Mouse (Mus musculus) heart, postnatal 36 days (tissue): ENCODE measurements around the gene Sfpq. TPM values are rescaled to one million over a fixed set of nuclear protein-coding genes. Genes with fewer than 3 reads are reported as not detected.
A peak's percentile ranks its signal among the peaks of the same experiment; 100 is the strongest.

Source experiments
- DNase-seq, 2 experiments: peaks; one replicate each; pipeline ENCODE4 v3.0.0; 2021 to 2022
- intact Hi-C: fragments of 180-260 bp; cut with DNase I; formaldehyde crosslinking; loops from one replicate; pipeline ENCODE4 v1.15.1; 2025
- total RNA-seq, 2 experiments: library from RNA; stranded (reverse); gene quantifications; 2 replicates each; pipeline ENCODE4 v1.2.3; 2021

Gene Sfpq
- total RNA-seq, 2 experiments from 2014 or later, result 72.2 to 78.2 TPM

DNA sequence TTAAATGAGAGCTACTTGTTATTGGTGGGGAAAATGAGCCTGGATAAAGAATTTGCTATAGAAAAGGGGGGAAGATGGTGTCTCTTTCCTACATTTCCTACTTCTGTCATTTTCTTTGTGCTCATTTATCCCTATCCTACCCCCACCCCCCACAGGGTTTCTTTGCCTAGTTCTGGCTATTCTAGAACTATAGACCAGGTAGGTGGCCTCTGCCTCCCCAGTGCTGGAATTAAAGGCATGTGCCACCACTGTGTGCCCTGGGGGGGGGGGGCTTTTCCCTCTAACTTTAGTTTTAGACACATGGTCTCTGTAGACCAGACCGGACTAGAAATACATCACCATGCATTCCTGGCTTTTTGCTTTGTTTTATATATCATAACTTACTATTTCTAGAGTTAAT, 3.1 kb downstream of the Sfpq start:
- no peak for DNase-seq

DNA sequence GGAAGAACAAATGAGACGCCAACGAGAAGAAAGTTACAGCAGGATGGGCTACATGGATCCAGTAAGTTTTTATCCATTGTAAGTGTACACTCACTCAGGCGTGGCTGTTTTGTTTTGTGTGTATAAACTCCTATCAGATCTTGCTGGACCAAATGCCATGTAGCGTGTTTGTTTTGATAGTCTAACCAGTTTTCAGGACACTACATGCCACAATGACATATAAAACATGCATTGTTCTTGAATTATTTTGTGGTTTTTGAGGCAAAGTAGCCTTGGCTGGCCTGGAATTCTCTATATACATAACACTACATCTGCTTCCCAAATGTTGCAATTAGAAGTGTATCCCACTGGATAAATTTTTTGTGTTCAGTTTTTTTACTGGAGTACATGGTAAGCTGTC, 5.7 kb downstream of the Sfpq start:
- intact Hi-C loops, result loop anchor here (5.0 to 10.0 kb wide), 3 partner anchors 50 to 275 kb away; partner anchors contain the start of genes AU040320, Ncdn, Smim12 and Zmym6
- DNase-seq, result no peak

More for the DNA sequence above, 3.1 kb downstream of the Sfpq start:
- intact Hi-C loops, result loop anchor here (5.0 to 10.0 kb wide), 2 partner anchors 38 to 221 kb away; partner anchors contain the start of genes Smim12 and Zmym1

DNA sequence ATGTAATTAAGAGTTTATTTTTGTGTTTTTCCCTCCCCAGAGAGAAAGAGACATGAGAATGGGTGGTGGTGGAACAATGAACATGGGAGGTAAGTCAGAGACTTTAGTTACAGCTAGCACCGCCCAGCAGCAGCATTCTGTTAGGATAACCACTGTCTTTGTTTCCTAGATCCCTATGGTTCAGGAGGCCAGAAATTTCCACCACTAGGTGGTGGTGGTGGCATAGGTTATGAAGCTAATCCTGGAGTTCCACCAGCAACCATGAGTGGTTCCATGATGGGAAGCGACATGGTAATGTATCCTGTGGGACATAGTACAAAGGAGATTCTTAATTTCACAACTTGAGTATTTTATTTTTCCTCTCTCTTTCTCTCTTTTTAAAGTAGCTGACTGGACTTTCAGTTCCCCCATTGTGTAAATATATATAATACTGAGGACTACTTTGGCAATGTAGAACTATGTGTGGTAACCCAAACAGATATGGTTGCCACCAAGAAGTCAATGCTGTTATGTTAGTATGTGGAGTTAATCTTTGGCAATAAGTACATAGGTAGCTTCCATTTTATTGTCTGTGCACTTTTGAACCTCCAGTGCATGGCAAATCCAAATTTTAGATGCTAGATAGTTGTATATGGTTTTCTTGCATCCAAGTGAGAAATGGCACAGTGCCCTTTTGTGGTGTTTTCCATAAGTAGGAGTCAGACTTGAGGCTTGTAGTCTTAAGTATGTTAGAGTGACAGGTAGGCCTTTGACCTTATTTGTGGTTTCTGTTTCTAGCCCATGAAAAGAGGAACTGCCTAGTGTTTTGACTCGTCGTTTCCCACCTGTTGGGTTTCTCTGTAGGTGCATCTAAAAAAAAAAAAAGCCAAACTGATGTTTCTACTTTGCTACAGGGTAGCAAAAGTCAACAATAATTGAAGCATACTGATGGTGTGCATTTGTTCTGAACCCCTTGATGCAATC, 6.4 kb downstream of the Sfpq start:
- intact Hi-C loops, result loop anchor here (5.0 to 10.0 kb wide), 3 partner anchors 50 to 275 kb away; partner anchors contain the start of genes AU040320, Ncdn, Smim12 and Zmym6
- peak in 1 of 2 experiments; percentile 23 for DNase-seq

DNA sequence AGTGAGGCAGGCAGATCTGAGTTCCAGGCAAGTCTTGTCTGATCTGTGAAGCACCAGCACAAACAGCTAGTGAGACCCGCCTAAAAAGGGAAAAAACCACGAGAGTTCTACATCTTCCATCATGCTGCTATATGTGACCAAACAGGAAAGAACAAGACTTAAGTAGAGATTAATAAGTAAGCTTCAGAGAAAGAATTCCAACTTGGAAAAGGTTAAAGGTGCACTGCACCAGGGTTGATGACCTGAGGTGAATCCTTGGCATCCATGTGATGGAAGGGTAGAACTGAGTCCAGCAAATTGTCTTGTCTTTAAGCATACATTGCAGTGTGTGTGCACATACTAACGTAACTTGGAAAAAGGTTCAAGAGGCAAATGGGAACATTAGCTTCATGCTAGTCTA, 16.0 kb downstream of the Sfpq start:
- DNase-seq, result no peak
- intact Hi-C loops, result no loop called here

DNA sequence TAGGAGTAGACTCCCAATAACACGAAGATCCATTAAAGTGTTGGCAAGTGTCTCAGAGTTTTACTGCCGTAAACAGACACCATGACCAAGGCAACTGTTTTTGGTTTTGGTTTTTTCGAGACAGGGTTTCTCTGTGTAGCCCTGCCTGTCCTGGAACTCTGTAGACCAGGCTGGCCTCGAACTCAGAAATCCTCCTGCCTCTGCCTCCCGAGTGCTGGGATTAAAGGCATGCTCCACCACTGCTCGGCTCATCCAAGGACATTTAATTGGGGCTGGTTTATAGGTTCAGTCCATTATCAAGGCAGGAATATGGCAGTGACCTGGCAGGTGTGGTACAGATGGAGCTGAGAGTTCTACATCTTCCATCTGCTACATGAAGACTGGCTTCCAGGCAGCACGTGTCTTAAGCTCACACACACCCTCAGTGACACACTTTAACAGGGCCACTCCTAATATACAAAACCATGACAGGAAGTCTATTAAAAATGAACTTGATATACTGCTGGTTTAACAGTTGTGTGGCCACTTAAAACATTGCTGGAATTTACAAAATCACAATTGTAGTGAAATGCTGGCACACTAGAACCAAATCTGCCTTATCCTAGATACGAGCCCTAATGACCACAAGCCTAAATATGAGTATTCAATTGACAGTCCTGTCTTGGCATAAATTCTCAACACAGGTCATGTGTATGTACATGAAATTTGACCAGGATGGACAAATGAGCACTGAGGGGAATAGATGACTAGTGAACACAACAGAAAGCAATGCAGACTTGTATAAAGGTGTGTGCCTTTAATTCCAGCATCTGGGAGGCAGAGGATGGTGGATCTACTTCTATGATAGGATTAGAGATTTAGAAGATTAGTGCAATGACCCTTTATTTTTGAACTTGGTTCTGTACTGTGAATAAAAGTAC, 17.0 kb downstream of the Sfpq start:
- intact Hi-C loops, result no loop called here
- no peak for DNase-seq

DNA sequence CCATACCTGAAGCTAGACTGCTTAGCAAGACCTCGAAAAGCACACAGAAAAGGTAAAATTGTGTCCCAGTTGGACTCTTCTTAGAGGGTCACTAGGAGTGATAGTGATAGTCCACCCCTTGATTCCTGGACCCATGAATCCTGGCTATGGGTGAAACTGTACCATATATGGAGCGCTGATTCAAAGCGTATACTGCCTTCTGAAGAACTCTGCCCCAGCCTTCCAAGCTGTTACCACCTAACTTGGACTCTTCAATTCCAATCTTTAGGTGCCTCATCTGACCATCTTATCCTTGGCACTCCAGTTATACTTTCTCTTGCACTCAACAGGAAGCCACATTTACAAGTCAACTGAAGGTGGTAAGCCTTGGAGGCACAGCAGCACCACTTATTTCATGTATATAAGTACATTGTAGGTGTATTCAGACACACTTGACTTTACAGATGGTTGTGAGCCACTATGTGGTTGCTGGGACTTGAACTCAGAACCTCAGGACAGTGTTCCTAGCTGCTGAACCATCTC, 17.8 kb downstream of the Sfpq start:
- intact Hi-C loops, result no loop called here
- DNase-seq, result no peak

DNA sequence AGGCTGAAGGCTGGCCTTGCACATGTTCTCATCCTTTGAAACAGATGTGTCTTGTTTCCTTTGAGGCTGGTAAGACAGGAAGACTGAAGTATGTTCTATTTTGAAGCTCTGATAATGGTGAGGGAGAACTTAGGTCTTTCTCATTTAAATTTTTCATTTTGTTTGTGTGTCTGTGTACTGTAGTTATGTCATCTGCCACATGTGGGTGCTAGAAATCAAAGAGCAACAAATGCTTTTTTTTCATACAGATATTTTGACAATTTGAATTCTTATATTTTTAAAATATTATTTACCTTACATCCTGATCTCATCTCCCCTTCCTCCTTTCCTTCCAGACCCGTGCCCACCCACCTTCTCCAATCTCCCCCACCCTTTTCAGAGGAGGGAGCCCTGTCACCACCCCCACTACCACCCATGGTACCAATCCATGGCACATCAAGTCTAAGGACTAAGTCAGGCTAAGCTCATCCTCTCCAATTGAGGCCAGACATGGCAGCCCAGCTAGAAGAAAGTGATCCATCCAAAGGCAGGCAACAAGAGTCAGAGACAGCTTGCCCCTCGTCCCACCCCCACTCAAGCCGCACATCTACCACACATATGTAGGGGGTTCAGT, 18.9 kb downstream of the Sfpq start:
- intact Hi-C loops, result no loop called here
- DNase-seq, result no peak

DNA sequence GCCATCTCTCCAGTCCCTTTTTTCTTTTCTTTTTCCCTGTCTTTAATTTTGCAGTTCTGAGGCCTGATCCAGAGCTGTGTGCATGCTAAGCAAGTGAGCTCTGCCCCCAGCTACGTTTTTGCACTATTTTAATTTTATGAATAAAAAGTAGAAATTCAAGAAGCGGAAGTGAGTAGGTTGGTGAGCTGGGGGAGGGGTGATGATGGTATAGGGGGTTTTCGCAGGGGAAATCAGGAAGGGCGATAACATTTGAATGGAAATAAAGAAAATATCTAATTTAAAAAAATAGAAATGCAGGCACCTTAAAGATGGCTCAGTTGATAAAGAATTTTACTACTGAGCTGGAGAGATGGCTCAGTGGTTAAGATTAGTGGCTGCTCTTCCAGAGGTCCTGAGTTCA, 22.4 kb downstream of the Sfpq start:
- no peak for DNase-seq

DNA sequence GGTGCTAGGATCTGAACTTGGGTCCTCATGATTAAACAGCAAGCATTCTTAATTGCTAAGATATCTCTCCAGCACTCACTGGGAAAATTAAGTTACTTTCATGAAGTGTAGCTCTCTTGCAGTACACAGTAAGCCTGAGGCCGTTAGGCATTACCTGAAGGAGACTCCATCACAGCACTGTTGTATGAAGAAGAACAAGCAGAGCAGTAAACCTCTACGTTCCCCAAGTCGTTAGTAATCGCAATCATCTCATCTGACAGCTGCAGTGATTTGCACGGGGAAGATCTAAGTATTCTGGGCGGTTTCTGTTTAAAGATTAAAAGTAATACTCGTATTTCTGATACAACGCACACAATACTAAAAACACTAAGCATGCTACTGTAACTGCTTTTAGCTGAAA, 30.0 kb downstream of the Sfpq start:
- no peak for DNase-seq
- intact Hi-C loops, result no loop called here

More for the DNA sequence above, 22.4 kb downstream of the Sfpq start:
- intact Hi-C loops, result no loop called here

DNA sequence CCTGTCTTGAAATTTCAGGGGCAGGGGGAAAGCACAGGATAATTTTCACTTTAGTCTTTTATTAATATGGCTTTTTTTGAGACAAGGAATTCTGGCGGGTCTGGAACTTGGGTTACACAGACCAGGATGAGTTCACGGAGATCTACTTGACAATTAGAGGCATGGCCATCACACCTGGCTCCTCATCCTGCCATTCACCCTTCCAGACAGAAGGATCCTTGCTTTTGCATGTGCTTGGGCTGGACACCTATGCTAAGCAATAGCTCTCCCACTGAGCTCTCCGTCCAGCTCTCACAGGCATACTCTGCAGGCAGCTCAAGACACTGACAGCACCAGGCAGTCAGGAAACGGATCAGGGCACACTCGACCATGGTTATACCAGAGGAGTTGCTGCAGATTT, 31.9 kb downstream of the Sfpq start:
- DNase-seq, result no peak
- intact Hi-C loops, result no loop called here

DNA sequence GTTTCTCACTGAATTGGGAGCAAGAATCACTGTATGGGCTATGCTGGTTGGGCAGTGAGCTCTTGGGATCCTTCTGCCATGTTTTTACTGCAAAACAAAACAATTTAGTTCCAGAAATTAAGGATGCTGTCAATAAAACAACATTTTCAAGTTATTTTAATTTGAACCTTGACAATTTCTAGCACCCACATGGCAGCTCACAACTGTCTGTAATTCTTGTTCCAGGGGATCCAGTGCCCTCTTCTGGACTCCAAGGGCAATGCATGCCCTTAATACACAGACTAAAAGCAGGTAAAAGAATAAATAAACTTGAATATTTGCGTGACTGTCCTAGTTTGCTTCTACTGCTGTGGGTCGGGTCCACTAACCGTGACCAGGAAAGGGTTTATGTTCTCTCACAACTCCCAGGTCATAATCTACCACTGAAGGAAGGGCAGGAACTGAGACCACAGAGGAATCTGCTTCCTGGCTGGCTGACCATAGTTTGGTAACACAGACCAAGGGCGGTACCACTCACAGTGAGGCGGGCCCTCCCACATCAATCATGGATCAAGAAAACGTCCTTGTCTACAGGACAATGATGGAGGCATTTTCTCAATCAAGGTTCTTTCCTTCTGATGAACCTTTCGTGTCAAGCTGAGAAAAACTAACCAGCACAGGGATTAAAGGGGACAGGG, 33.5 kb downstream of the Sfpq start:
- intact Hi-C loops, result no loop called here
- DNase-seq, result no peak

DNA sequence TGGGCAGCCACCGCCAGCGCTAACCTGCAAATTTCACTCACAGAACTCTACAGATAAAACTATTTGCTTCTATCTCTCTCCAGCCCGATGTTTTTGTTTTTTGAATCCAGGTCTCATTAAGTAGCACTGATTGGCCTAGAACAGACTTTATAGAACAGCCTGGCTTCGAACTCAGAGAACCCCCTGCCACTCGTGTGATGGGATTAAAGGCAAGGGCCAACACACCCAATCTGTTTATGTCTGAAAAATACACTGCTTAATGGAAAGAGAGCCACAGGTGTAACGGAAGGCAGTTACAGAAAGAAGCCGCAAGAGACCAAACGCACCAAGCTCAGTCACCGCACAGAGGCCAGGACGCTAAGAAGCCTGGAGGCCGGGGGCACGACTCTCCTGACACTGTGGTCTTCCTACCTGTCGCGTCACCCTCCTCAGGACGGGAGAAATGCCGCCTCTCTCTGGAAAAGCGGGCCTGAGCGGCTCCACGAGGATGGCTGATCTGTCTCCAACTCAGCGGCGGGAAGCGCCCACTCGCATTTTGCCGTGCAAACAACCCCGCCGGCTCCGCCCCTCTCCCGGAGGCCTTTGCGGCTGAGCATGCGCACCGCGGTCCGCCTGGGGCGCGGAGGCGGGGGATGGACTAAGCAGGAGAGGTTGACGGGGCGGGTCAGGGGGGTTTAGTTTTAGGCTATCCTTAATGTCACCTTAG, 39.6 kb downstream of the Sfpq start, which contains the start of gene Zmym1:
Gene Zmym1, minus strand, starts transcription at position 568 of the 706 bp plus-strand sequence.
- intact Hi-C loops, result loop anchor here (5.0 kb wide), 1 partner anchor 38 kb away; the partner anchor contains the start of gene Sfpq
- peak; percentile 92 for DNase-seq

DNA sequence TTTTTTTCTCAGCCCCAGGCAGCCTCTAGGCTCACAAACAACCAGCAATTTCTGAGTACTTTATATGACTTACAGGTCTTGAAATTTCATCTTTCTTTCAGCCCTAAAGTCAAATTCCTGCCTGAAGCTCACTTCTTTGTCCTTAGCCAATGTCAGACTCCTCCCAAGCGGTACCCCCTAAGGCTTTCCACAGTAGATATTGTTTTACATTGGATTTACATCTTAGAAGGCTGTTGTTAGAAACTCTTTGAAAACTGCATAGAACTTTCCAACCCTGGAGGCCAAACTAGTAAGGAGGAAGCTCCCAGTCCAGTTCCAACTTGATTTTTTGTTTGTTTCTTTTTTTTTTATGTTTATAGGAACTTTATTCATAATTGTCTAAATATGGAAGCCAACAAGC, 42.9 kb downstream of the Sfpq start:
- intact Hi-C loops, result loop anchor here (5.0 kb wide), 1 partner anchor 42 kb away; the partner anchor contains the start of gene Sfpq
- no peak for DNase-seq

DNA sequence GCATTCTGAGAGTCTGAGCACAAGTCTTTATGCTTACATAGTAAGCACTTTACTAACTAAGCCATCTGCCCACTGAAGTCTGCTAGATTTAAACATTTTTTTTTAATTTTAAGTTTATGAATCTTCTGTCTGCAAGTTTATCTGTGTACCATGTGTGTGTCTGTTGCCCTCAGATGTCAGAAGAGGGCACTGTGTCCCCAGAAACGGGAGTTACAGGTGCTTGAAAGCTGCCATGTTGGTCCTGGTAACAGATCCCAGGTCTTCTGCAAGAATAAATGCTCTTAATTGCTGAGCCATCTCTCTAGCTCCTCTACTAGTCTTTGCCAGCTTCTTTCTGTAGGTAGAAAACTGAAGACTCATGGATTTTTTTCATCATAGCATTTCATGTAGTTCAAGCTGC, 53.8 kb downstream of the Sfpq start:
- no peak for DNase-seq
- intact Hi-C loops, result loop anchor here (5.0 kb wide), 2 partner anchors 48 to 167 kb away; partner anchors contain the start of gene Smim12

DNA sequence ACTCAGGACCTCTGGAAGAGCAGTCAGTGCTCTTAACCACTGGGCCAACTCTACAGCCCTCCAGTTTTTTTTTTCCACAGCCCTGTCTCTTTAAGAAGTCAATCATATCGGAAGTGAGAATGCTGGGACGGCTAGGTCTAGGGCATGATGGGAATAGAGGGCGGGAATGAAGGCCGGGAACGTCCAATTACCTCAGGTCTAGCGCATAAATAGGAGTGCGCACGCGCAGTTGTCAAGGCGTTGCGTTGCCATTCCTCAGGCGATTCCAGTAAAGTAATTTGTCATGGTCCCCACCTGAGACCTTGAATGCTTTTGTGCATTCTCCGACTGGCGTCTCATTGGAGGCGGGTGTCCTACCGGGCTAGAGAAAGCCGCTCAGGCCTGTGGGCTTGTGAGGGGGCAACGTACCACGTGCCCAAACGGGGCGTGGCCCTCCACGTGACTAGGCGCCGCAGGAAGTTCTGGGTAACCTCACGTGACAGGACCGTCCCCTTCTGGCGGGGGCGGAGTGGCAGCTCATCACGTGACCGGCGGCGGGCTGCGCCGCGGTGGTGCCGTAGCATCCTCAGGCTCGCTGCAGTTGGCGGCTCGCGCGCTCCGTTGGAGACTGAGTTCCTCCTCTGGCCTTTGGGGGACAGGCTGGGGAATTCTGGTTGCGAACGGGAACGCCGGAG, 55.9 kb downstream of the Sfpq start, which contains the start of gene Zmym6:
Gene Zmym6, plus strand, starts transcription at position 509 of the 674 bp plus-strand sequence.
- intact Hi-C loops, result loop anchor here (2.0 to 5.0 kb wide), 3 partner anchors 50 to 165 kb away; partner anchors contain the start of genes Smim12 and Zmym4
- peak; percentile 95 to 97 for DNase-seq

DNA sequence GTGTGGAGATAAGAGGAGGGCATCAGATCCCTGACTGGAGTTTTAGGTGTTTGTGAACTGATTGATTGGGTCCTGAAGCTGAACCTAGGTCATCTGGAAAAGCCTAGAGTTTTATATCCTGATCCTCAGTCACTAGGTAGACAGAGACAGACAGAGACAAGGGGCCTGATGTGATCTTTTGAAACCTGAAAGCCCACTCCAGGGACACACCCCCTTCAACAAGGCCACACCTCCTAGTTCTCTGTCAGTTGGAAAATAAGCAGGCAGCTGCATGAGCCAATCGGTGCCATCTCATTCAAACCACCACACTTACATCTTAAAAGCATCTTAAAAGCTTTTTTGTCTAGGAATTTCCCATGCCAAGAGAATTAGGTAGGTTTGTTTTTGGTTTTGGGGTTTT, 59.7 kb downstream of the Sfpq start:
- intact Hi-C loops, result no loop called here
- no peak for DNase-seq

DNA sequence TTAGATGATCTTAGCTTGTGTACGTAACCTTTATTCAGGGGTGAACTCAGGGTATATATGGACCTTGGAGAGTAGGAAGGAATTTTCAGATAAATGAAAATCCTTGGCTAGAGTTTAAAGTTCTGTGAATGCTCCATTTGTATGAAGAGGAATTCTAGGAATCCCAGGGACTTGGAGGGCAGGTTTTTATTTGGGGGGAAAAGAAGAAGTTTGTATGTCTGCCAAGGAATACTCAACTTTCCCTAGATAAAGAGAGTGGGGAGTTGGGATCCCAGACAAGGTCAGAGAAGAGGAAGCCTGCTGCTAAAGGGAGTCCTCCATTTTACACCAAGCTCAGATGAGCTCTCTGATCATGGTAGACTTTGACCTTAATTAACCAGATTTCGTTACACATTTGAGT, 62.0 kb downstream of the Sfpq start:
- intact Hi-C loops, result no loop called here
- no peak for DNase-seq

DNA sequence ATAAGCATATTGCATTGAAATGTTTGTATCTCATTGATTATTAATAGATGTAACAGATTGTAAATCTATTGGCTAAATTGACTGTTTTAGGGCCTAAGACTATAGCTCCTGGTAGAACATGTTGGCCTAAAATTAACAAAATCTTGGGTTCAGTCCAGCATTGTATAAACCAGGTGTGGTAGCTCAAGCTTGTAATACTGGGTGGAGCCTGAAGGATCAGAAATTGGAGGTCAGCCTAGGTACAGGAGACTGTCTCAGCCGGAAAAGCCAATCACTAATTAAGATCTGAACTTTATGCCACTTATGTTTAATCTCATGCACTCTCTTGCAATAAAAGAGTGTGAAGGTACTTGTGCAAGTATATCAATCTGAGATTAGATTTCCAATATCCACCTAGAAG, 64.6 kb downstream of the Sfpq start:
- DNase-seq, result no peak
- intact Hi-C loops, result no loop called here
